Mouse (Mus musculus) kidney, adult 2 months (tissue): Measurements from ENCODE around the gene Ubxn10. TPM values are rescaled to one million over a fixed set of nuclear protein-coding genes. Genes with fewer than 3 reads are reported as not detected.

Experiments
- DNase-seq: peaks from one replicate; pipeline ENCODE4 v3.0.0; 2021
- H3K27ac ChIP-seq: fragments of 200-500 bp; 2 replicates; pipeline ENCODE4 v1.5.1; 2012; ENCODE audit warnings: low read depth, low read length, control low read depth, inconsistent platforms; ENCODE audit not compliant: insufficient read depth
- H3K27me3 ChIP-seq: fragments of 200-500 bp; replicated peaks from 2 replicates; pipeline ENCODE4 v1.6.1; 2012; ENCODE audit warnings: mild to moderate bottlenecking, moderate library complexity, low read length, inconsistent platforms; ENCODE audit not compliant: control insufficient read depth, insufficient read depth
- H3K36me3 ChIP-seq: fragments of 200-500 bp; 2 replicates; pipeline ENCODE4 v1.6.1; 2012; ENCODE audit warnings: mild to moderate bottlenecking, moderate library complexity, low read length, inconsistent platforms; ENCODE audit not compliant: control insufficient read depth, insufficient read depth
- H3K4me1 ChIP-seq: fragments of 200-500 bp; 2 replicates; pipeline ENCODE4 v1.6.1; 2011; ENCODE audit warnings: low read length; ENCODE audit not compliant: control insufficient read depth, insufficient read depth
- H3K4me3 ChIP-seq: fragments of 200-500 bp; 2 replicates; pipeline ENCODE4 v1.5.1; 2011; ENCODE audit warnings: mild to moderate bottlenecking, low read depth, low read length, control low read depth; ENCODE audit not compliant: insufficient read depth
- CTCF ChIP-seq: fragments of 200-500 bp; conservative IDR thresholded peaks from 2 replicates; pipeline ENCODE4 v1.5.1; 2011; ENCODE audit warnings: low read depth, mild to moderate bottlenecking, control low read depth, low read length, moderate library complexity, mixed read lengths; ENCODE audit not compliant: insufficient read depth, insufficient read length
- POLR2A ChIP-seq: fragments of 200-500 bp; IDR thresholded peaks from one replicate; pipeline ENCODE4 v1.6.1; 2011; ENCODE audit warnings: low read depth, low read length, control low read depth
- WGBS: fragments of 180-500 bp; shearing (Covaris S2); methylation state at CpG from one replicate; pipeline ENCODE4 v1.1.7; 2018; 5-methylcytosine and 5-hydroxymethylcytosine counted together
- polyA plus RNA-seq: library from polyadenylated mRNA; depleted of rRNA; stranded (reverse); fragments of >200 nt; gene quantifications from 2 replicates; pipeline ENCODE4 v1.2.3, GENCODE M21; 2012

Gene Ubxn10
- polyA plus RNA-seq, 1 experiment = 5.6 TPM

DNA sequence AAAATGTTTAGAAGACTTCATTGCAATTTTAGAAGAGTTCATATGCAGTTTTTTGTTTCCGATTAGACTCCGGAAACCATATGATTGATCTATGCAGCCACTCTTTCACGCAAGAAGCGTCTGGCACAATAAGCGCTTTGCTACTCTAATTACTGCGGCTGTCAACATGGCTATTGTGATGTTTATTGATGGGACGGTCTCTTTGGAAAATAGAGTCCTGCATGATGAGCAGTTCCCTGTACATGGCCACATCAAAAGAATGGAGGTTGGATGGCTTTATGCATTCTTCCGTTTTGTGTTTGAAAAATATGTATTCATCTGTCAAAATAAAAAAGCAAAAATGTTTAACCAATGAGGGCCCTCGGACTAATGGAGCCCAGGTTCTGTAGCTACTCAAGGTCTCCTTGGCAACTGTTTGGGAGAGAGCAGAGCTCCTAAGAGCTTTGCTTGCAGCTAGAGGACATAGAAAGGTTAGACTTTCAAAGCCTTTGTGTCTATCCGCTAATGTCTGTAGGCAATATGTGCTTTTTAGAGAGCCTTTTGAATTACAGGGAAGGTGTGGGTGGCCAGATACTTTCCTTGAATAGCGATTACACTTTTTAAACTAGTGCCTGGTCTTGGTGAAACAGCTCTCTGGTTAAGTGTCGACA lies 43.8 kb downstream of the Ubxn10 start:
- Histone ChIP-seq H3K27me3 (no peaks in the 10 kb centered on the region), H3K4me3 (no peak overlapping the region), H3K27ac (no peak overlapping the region), H3K36me3 (no peaks in the 10 kb centered on the region), H3K4me1 (0 out of 2 replicates have a peak, but pooled peaks cover 2% of the 10 kb centered on the region)
- 73% methylated on average over 12 of the region's 12 CpGs for WGBS
- no peak for DNase-seq
- no peak for TF ChIP-seq CTCF
- TF ChIP-seq POLR2A = no peak

DNA sequence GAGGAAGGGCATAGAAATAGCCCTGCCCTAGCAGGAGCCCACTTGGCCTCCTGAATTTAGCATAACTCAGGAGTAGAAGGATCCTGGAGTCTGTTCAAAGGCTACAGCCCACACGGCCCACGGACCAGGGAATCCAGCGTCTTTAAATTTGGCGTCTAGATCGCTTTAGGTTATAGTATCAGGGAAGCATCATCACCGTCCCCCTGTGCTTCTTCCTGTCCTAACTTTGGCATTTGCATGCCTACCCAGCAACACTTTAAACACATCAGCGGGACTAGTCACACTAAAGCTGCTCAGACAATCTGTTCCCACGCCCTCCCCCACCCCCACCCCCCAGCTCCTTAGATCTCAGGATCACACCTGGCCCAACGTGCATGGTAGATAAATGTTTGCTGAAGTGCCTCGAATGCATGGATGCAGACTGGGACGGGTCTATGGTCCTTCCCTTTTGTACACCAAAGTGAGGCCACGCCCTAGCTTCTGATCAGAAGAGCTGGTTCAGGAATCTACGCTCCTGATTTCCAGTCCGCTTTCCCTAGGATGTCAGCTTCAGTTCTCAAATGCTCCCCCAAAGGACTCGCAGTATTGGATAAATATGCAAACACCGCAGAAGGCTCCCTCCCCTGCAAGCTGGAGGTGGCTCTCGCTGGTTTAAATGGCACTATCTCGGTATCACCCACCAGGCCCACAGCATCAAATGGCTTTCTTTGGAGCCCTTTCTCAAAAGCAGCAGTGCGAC lies 45.4 kb downstream of the Ubxn10 start:
- Histone ChIP-seq H3K36me3 (no peaks in the 10 kb centered on the region), H3K4me3 (no peak overlapping the region), H3K4me1 (no peaks in the 10 kb centered on the region), H3K27me3 (no peaks in the 10 kb centered on the region), H3K27ac (no peak overlapping the region)
- 36% methylated on average over 19 of the region's 19 CpGs for WGBS
- DNase-seq = no peak
- TF ChIP-seq POLR2A = no peak
- TF ChIP-seq CTCF = no peak

- TF ChIP-seq CTCF = no peak
- TF ChIP-seq POLR2A = no peak
- no peak for DNase-seq
- H3K27me3 ChIP-seq = no peaks in the 10 kb centered on the region
- H3K36me3 ChIP-seq = no peaks in the 10 kb centered on the region
- H3K27ac ChIP-seq = no peak overlapping the region
- H3K4me3 ChIP-seq = no peak overlapping the region
- 10% methylated on average over 4 of the region's 4 CpGs for WGBS
- no peaks in the 10 kb centered on the region for H3K4me1 ChIP-seq
These were observed 46.4 kb downstream of the Ubxn10 start for GRCm38 (mm10) chr4:138690561-138690960.

GRCm38 (mm10) chr4:138689094-138689512 lies 47.9 kb downstream of the Ubxn10 start:
- TF ChIP-seq CTCF (no peak), POLR2A (no peak)
- H3K27me3 ChIP-seq = no peaks in the 10 kb centered on the region
- H3K36me3 ChIP-seq = no peaks in the 10 kb centered on the region
- WGBS = 34% methylated on average over 3 of the region's 3 CpGs
- no peak for DNase-seq
- no peak overlapping the region for H3K27ac ChIP-seq
- no peak overlapping the region for H3K4me3 ChIP-seq
- H3K4me1 ChIP-seq = no peaks in the 10 kb centered on the region

DNA sequence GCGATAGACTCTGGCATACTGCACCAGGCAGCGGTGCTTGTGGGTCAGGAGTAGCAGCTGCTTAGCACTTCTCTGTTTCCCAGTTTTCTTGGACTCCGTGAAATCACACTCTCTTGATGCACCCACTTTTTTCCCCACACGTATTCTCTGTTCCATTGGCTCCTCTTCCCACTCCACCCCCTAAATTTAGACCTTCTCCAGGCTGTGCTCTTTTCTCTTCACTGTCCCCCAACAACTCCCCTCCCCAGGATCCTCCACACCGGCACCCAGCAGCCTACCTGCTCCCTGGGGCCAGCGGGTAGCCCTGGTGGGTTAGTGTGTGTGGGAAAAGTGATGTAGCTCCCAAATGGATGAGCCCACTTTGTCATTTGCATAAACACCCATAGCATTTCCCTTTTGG lies 51.2 kb downstream of the Ubxn10 start:
- TF ChIP-seq POLR2A (no peak), CTCF (no peak)
- Histone ChIP-seq H3K4me1 (no peaks in the 10 kb centered on the region), H3K27ac (no peak overlapping the region), H3K36me3 (no peaks in the 10 kb centered on the region), H3K27me3 (no peaks in the 10 kb centered on the region), H3K4me3 (no peak overlapping the region)
- no peak for DNase-seq
- 81% methylated on average over 6 of the region's 6 CpGs for WGBS

DNA sequence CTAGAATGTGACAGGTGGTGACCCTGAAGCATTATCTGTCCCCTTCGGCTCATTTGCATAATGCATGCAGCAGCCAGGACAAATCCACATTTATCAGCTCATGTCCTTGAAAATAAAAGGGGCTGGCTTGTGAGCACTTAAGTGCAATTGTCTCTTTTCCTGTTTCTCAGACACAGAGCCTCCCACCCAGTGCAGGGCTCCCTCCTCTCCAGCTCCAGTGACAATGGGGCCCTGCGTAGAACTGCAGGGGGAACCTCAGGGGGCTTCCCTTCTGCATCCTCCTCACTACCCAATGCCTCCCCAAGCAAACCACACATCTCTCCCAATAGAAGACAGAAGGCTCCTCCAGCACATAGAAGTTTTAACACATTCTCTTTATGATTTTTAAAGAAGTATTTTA lies 54.2 kb downstream of the Ubxn10 start:
- DNase-seq = no peak
- H3K4me3 ChIP-seq = no peak overlapping the region
- WGBS = 66% methylated on average over 2 of the region's 2 CpGs
- H3K36me3 ChIP-seq = no peaks in the 10 kb centered on the region
- H3K27ac ChIP-seq = no peak overlapping the region
- TF ChIP-seq POLR2A (no peak), CTCF (no peak)
- no peaks in the 10 kb centered on the region for H3K27me3 ChIP-seq
- no peaks in the 10 kb centered on the region for H3K4me1 ChIP-seq

GRCm38 (mm10) chr4:138680124-138680523 lies 56.8 kb downstream of the Ubxn10 start:
- no peak for TF ChIP-seq POLR2A
- TF ChIP-seq CTCF = no peak
- Histone ChIP-seq H3K4me3 (no peak overlapping the region), H3K4me1 (no peaks in the 10 kb centered on the region), H3K27me3 (no peaks in the 10 kb centered on the region), H3K36me3 (no peaks in the 10 kb centered on the region), H3K27ac (no peak overlapping the region)
- 60% methylated on average over 4 of the region's 4 CpGs for WGBS
- no peak for DNase-seq
